Mouse (Mus musculus) small intestine, adult 2 months (tissue): Measurements from ENCODE around the gene Cela1.

ENCODE experiments used
- CTCF ChIP-seq: fragments of 200-500 bp; IDR thresholded peaks from 2 replicates; pipeline ENCODE4 v1.5.1; 2012; ENCODE audit warnings: low read depth, mild to moderate bottlenecking, control low read depth, inconsistent platforms, low read length, moderate library complexity, mixed read lengths; ENCODE audit not compliant: insufficient replicate concordance, insufficient read length; ENCODE audit errors: extremely low read depth
- POLR2A ChIP-seq: fragments of 200-500 bp; IDR thresholded peaks from 2 replicates; pipeline ENCODE4 v1.6.1; 2012; ENCODE audit warnings: low read depth, mild to moderate bottlenecking, control low read depth, inconsistent platforms, low read length, moderate library complexity

GRCm38 (mm10) chr15:100670004-100670403 is 17.7 kb downstream of the Cela1 start:
- TF ChIP-seq CTCF = no peak
- no peak for TF ChIP-seq POLR2A
